Mouse (Mus musculus): ENCODE measurements around the gene Vps13d. TPM values are rescaled to one million over a fixed set of nuclear protein-coding genes. Genes with fewer than 3 reads are reported as not detected.

Gene Vps13d
- polyA plus RNA-seq, 1 experiment from 2014 or later: 7.6 TPM

GRCm38 (mm10) chr4:144999572-144999880, 195.3 kb downstream of the Vps13d start:
- ATAC-seq (ENCODE audit: insufficient number of reproducible peaks, low FRiP score): no peak; the same call in 1 of the 2 replicates

GRCm38 (mm10) chr4:144998808-144999571, 195.8 kb downstream of the Vps13d start:
- no peak overlapping the region for H3K4me3 ChIP-seq
- ATAC-seq (ENCODE audit: insufficient number of reproducible peaks, low FRiP score): no peak
- H3K36me3 ChIP-seq: peaks cover 8% of the 10 kb centered on the region; the same call in 1 of the 2 replicates
- H3K4me2 ChIP-seq: 0 out of 2 replicates have a peak overlapping the region, but pooled peaks have one; percentile 2
- 75% methylated on average over 2 of the region's 2 CpGs for WGBS
- H3K9ac ChIP-seq: 0 out of 2 replicates have a peak overlapping the region, but pooled peaks have one; percentile 36
- no peaks in the 10 kb centered on the region for H3K27me3 ChIP-seq (replicated peaks)
- no peaks in the 10 kb centered on the region for H3K9me3 ChIP-seq (replicated peaks)
- H3K4me1 ChIP-seq (replicated peaks): peaks cover 54% of the 10 kb centered on the region
- peak overlapping the region; percentile 87 for H3K27ac ChIP-seq (ENCODE audit: poor library complexity, severe bottlenecking)

More at GRCm38 (mm10) chr4:144999572-144999880, 195.3 kb downstream of the Vps13d start:
- H3K4me2 ChIP-seq: 0 out of 2 replicates have a peak overlapping the region, but pooled peaks have one; percentile 2
- H3K4me3 ChIP-seq: no peak overlapping the region
- H3K36me3 ChIP-seq: 0 out of 2 replicates have a peak, but pooled peaks cover 3% of the 10 kb centered on the region
- H3K4me1 ChIP-seq (replicated peaks): peaks cover 59% of the 10 kb centered on the region
- H3K9ac ChIP-seq: 0 out of 2 replicates have a peak overlapping the region, but pooled peaks have one; percentile 36
- peak overlapping the region; percentile 87 for H3K27ac ChIP-seq (ENCODE audit: poor library complexity, severe bottlenecking)
- WGBS: 53% methylated on average over 6 of the region's 6 CpGs
- no peaks in the 10 kb centered on the region for H3K9me3 ChIP-seq (replicated peaks)
- H3K27me3 ChIP-seq (replicated peaks): no peaks in the 10 kb centered on the region

- H3K27me3 ChIP-seq (replicated peaks): no peaks in the 10 kb centered on the region
- no peak overlapping the region for H3K4me2 ChIP-seq
- H3K9me3 ChIP-seq (replicated peaks): no peaks in the 10 kb centered on the region
- ATAC-seq (ENCODE audit: insufficient number of reproducible peaks, low FRiP score): no peak
- H3K27ac ChIP-seq (ENCODE audit: poor library complexity, severe bottlenecking): no peak overlapping the region
- H3K36me3 ChIP-seq: peaks cover 9% of the 10 kb centered on the region; the same call in 1 of the 2 replicates
- no peak overlapping the region for H3K4me3 ChIP-seq
- 67% methylated on average over 3 of the region's 3 CpGs for WGBS
- H3K4me1 ChIP-seq (replicated peaks): peaks cover 59% of the 10 kb centered on the region
- no peak overlapping the region for H3K9ac ChIP-seq
Observed at GRCm38 (mm10) chr4:144997887-144998658, 196.7 kb downstream of the Vps13d start.

GRCm38 (mm10) chr4:144996996-144997820, 197.6 kb downstream of the Vps13d start:
- ATAC-seq (ENCODE audit: insufficient number of reproducible peaks, low FRiP score): no peak
- WGBS: 80% methylated on average over 6 of the region's 6 CpGs
- no peaks in the 10 kb centered on the region for H3K27me3 ChIP-seq (replicated peaks)
- H3K4me3 ChIP-seq: no peak overlapping the region
- H3K9me3 ChIP-seq (replicated peaks): no peaks in the 10 kb centered on the region
- no peak overlapping the region for H3K9ac ChIP-seq
- H3K4me2 ChIP-seq: no peak overlapping the region
- peaks cover 57% of the 10 kb centered on the region for H3K4me1 ChIP-seq (replicated peaks)
- H3K27ac ChIP-seq (ENCODE audit: poor library complexity, severe bottlenecking): no peak overlapping the region
- H3K36me3 ChIP-seq: peaks cover 9% of the 10 kb centered on the region; the same call in 1 of the 2 replicates

GRCm38 (mm10) chr4:144995826-144996225, 199.0 kb downstream of the Vps13d start:
- no peak overlapping the region for H3K4me3 ChIP-seq
- peaks cover 9% of the 10 kb centered on the region; the same call in 1 of the 2 replicates for H3K36me3 ChIP-seq
- H3K9me3 ChIP-seq (replicated peaks): no peaks in the 10 kb centered on the region
- no peaks in the 10 kb centered on the region for H3K27me3 ChIP-seq (replicated peaks)
- H3K4me1 ChIP-seq (replicated peaks): peaks cover 56% of the 10 kb centered on the region
- H3K4me2 ChIP-seq: no peak overlapping the region
- no peak for ATAC-seq (ENCODE audit: insufficient number of reproducible peaks, low FRiP score)
- H3K9ac ChIP-seq: no peak overlapping the region
- H3K27ac ChIP-seq (ENCODE audit: poor library complexity, severe bottlenecking): no peak overlapping the region
- 45% methylated on average over 1 of the region's 1 CpGs for WGBS

GRCm38 (mm10) chr4:144993047-144993917, 201.5 kb downstream of the Vps13d start:
- Histone ChIP-seq H3K9me3 (replicated peaks) (no peaks in the 10 kb centered on the region), H3K4me3 (no peak overlapping the region), H3K36me3 (peaks cover 9% of the 10 kb centered on the region; the same call in 1 of the 2 replicates), H3K27me3 (replicated peaks) (no peaks in the 10 kb centered on the region), H3K4me2 (no peak overlapping the region), H3K9ac (no peak overlapping the region), H3K27ac (ENCODE audit: poor library complexity, severe bottlenecking) (no peak overlapping the region), H3K4me1 (replicated peaks) (peaks cover 51% of the 10 kb centered on the region)
- 69% methylated on average over 9 of the region's 9 CpGs for WGBS
- no peak for ATAC-seq (ENCODE audit: insufficient number of reproducible peaks, low FRiP score)

GRCm38 (mm10) chr4:144992413-144992812, 202.4 kb downstream of the Vps13d start:
- ATAC-seq (ENCODE audit: insufficient number of reproducible peaks, low FRiP score): no peak
- Histone ChIP-seq H3K4me2 (no peak overlapping the region), H3K4me1 (replicated peaks) (peaks cover 45% of the 10 kb centered on the region), H3K36me3 (peaks cover 9% of the 10 kb centered on the region; the same call in 1 of the 2 replicates), H3K9ac (no peak overlapping the region), H3K27me3 (replicated peaks) (no peaks in the 10 kb centered on the region), H3K9me3 (replicated peaks) (no peaks in the 10 kb centered on the region), H3K4me3 (no peak overlapping the region), H3K27ac (ENCODE audit: poor library complexity, severe bottlenecking) (no peak overlapping the region)
- WGBS: 41% methylated on average over 3 of the region's 3 CpGs

GRCm38 (mm10) chr4:144988443-144989206, 206.2 kb downstream of the Vps13d start:
- Histone ChIP-seq H3K4me2 (no peak overlapping the region), H3K36me3 (no peaks in the 10 kb centered on the region), H3K4me3 (no peak overlapping the region), H3K9me3 (replicated peaks) (no peaks in the 10 kb centered on the region), H3K27ac (ENCODE audit: poor library complexity, severe bottlenecking) (peak overlapping the region; percentile 28), H3K9ac (no peak overlapping the region), H3K4me1 (replicated peaks) (peaks cover 45% of the 10 kb centered on the region), H3K27me3 (replicated peaks) (no peaks in the 10 kb centered on the region)
- no peak for ATAC-seq (ENCODE audit: insufficient number of reproducible peaks, low FRiP score)
- WGBS: 64% methylated on average over 5 of the region's 5 CpGs

- Histone ChIP-seq H3K9me3 (replicated peaks) (no peaks in the 10 kb centered on the region), H3K9ac (no peak overlapping the region), H3K4me1 (replicated peaks) (peaks cover 51% of the 10 kb centered on the region), H3K4me3 (no peak overlapping the region), H3K27me3 (replicated peaks) (no peaks in the 10 kb centered on the region), H3K36me3 (peaks cover 9% of the 10 kb centered on the region; the same call in 1 of the 2 replicates), H3K4me2 (no peak overlapping the region), H3K27ac (ENCODE audit: poor library complexity, severe bottlenecking) (no peak overlapping the region)
- WGBS: 92% methylated on average over 7 of the region's 7 CpGs
- no peak for ATAC-seq (ENCODE audit: insufficient number of reproducible peaks, low FRiP score)
Observed at GRCm38 (mm10) chr4:144986016-144986805, 208.6 kb downstream of the Vps13d start.
